17 mouse cellular contexts compared by ENCODE assay signal in the genomic region with DNA sequence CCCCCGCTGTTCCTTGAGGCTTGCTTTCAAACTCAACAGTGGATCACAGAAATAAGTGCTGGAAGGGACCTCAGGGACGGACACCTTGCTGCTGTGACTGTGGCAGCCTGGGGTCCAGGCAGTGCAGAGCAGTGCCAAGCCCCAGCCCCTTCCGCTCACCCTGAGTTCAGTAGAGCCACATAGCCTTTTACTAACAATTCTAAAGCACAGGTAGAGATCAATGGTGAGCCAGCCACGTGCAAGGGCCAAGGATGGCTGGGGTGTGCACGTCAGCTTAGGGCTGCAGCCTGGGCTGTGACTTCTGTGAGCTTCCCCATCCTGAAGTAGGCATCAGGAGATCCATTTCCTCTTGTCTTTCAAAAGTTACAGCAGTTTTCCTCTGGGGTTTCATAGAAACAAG.
"Had no signal": no experiment of that assay in that cellular context is flagged by ENCODE, and none has a peak within 500 bp of the region (broad histone marks: within the 10 kb centered on the region; RNA-seq: fewer than 3 reads in every experiment).

No protein-coding gene starts in this region.

- H3K4me2 ChIP-seq: kidney, embryonic 15.5 days; liver, embryonic 13.5 days; midbrain, embryonic 11.5 days; neural tube, embryonic 12.5 days; neural tube, embryonic 15.5 days had no signal

- H3K27me3 ChIP-seq: kidney, embryonic 15.5 days; neural tube, embryonic 12.5 days; neural tube, embryonic 15.5 days had no signal

- H3K27ac ChIP-seq: kidney, embryonic 15.5 days; left cerebral cortex, adult 2 months; liver, embryonic 13.5 days; neural tube, embryonic 12.5 days; neural tube, embryonic 15.5 days had no signal

- H3K36me3 ChIP-seq: kidney, embryonic 15.5 days; liver, embryonic 13.5 days; neural tube, embryonic 12.5 days; neural tube, embryonic 15.5 days had no signal

- H3K4me1 ChIP-seq: neural tube, embryonic 12.5 days had no signal

- H3K4me3 ChIP-seq: kidney, embryonic 15.5 days; left cerebral cortex, adult 2 months; liver, embryonic 13.5 days; neural tube, embryonic 12.5 days; neural tube, embryonic 15.5 days had no signal

- H3K9ac ChIP-seq: kidney, embryonic 15.5 days; liver, embryonic 13.5 days; neural tube, embryonic 12.5 days; neural tube, embryonic 15.5 days had no signal

- DNase-seq: kidney, adult 8-10 months; kidney, postnatal 10 days; kidney, postnatal 36 days; layer of hippocampus, postnatal 36 days; liver, embryonic 13.5 days; lung, adult 2 months; lung, postnatal 14 days; lung, postnatal 4 days; midbrain, embryonic 14.5 days; right cerebral cortex, adult 18-20 months; right cerebral cortex, postnatal 14 days; right cerebral cortex, postnatal 4 days had no signal

- H3K9me3 ChIP-seq: kidney, embryonic 15.5 days; liver, embryonic 13.5 days; neural tube, embryonic 12.5 days; neural tube, embryonic 15.5 days had no signal
